Mouse (Mus musculus) right cerebral cortex, postnatal 14 days (tissue): ENCODE results near the gene Ttpal.
A peak's percentile ranks its signal among the peaks of the same experiment; 100 is the strongest.
"Not testable (repeated sequence)": the region's sequence is repeated elsewhere in the genome, so short reads cannot be mapped to it uniquely, and the experiment has no call there.

Experiments used
- DNase-seq: peaks from one replicate; pipeline ENCODE4 v3.0.0; 2022

The Ttpal gene

GRCm38 (mm10) chr2:163631715-163632114 is 29.6 kb downstream of the Ttpal start:
- DNase-seq = no peak

- DNase-seq = no peak
These were observed 32.1 kb downstream of the Ttpal start for GRCm38 (mm10) chr2:163634211-163634610.

- no peak for DNase-seq
These were observed 33.9 kb downstream of the Ttpal start for GRCm38 (mm10) chr2:163636057-163636456.

- no peak for DNase-seq
These were observed 35.6 kb downstream of the Ttpal start for GRCm38 (mm10) chr2:163637655-163638266.

GRCm38 (mm10) chr2:163640493-163640892 is 38.4 kb downstream of the Ttpal start:
- DNase-seq = no peak

- DNase-seq = no peak
These were observed 39.6 kb downstream of the Ttpal start for GRCm38 (mm10) chr2:163641681-163642080.

- no peak for DNase-seq
These were observed 40.8 kb downstream of the Ttpal start for GRCm38 (mm10) chr2:163642685-163643575.

GRCm38 (mm10) chr2:163643576-163643971 is 41.5 kb downstream of the Ttpal start:
- DNase-seq = no peak

- no peak for DNase-seq
These were observed 41.9 kb downstream of the Ttpal start for GRCm38 (mm10) chr2:163644047-163644446.

- peak; percentile 97 for DNase-seq
These were observed 42.7 kb downstream of the Ttpal start, which contains the start of gene Serinc3 for GRCm38 (mm10) chr2:163644575-163645385. TSS of gene Serinc3 (minus strand) at chr2:163645131.

GRCm38 (mm10) chr2:163645700-163646460 is 43.8 kb downstream of the Ttpal start:
- DNase-seq = no peak

- DNase-seq = no peak
These were observed 44.5 kb downstream of the Ttpal start for GRCm38 (mm10) chr2:163646461-163647080.

- DNase-seq = not testable (repeated sequence)
These were observed 53.6 kb downstream of the Ttpal start for GRCm38 (mm10) chr2:163655699-163656098.

- DNase-seq = no peak
These were observed 55.4 kb downstream of the Ttpal start for GRCm38 (mm10) chr2:163657486-163657885.

- DNase-seq = peak; percentile 89
These were observed 56.1 kb downstream of the Ttpal start, which contains the start of gene Pkig for GRCm38 (mm10) chr2:163657975-163658886. TSS of gene Pkig (plus strand) at chr2:163658386.

GRCm38 (mm10) chr2:163658941-163659340 is 56.8 kb downstream of the Ttpal start:
- DNase-seq = no peak

- no peak for DNase-seq
These were observed 57.3 kb downstream of the Ttpal start for GRCm38 (mm10) chr2:163659431-163659830.

GRCm38 (mm10) chr2:163660103-163660701 is 58.1 kb downstream of the Ttpal start:
- no peak for DNase-seq

GRCm38 (mm10) chr2:163661371-163661850 is 59.3 kb downstream of the Ttpal start:
- peak; percentile 47 for DNase-seq

- no peak for DNase-seq
These were observed 60.0 kb downstream of the Ttpal start for GRCm38 (mm10) chr2:163662076-163662475.
